Mouse (Mus musculus) kidney, adult 2 months (tissue): ENCODE measurements at regions not wholly inside any gene's neighbourhood (a gene's known extent, or its start where the extent isn't known, plus 50 kb on each side); places are given as distances from the start of the nearest gene placed in this dataset.

Experiments
- DNase-seq: peaks from one replicate; pipeline ENCODE4 v3.0.0; 2021
- H3K27ac ChIP-seq: fragments of 200-500 bp; 2 replicates; pipeline ENCODE4 v1.5.1; 2012; ENCODE audit warnings: low read depth, low read length, control low read depth, inconsistent platforms; ENCODE audit not compliant: insufficient read depth
- H3K27me3 ChIP-seq: fragments of 200-500 bp; replicated peaks from 2 replicates; pipeline ENCODE4 v1.6.1; 2012; ENCODE audit warnings: mild to moderate bottlenecking, moderate library complexity, low read length, inconsistent platforms; ENCODE audit not compliant: control insufficient read depth, insufficient read depth
- H3K36me3 ChIP-seq: fragments of 200-500 bp; 2 replicates; pipeline ENCODE4 v1.6.1; 2012; ENCODE audit warnings: mild to moderate bottlenecking, moderate library complexity, low read length, inconsistent platforms; ENCODE audit not compliant: control insufficient read depth, insufficient read depth
- H3K4me1 ChIP-seq: fragments of 200-500 bp; 2 replicates; pipeline ENCODE4 v1.6.1; 2011; ENCODE audit warnings: low read length; ENCODE audit not compliant: control insufficient read depth, insufficient read depth
- H3K4me3 ChIP-seq: fragments of 200-500 bp; 2 replicates; pipeline ENCODE4 v1.5.1; 2011; ENCODE audit warnings: mild to moderate bottlenecking, low read depth, low read length, control low read depth; ENCODE audit not compliant: insufficient read depth
- CTCF ChIP-seq: fragments of 200-500 bp; conservative IDR thresholded peaks from 2 replicates; pipeline ENCODE4 v1.5.1; 2011; ENCODE audit warnings: low read depth, mild to moderate bottlenecking, control low read depth, low read length, moderate library complexity, mixed read lengths; ENCODE audit not compliant: insufficient read depth, insufficient read length
- POLR2A ChIP-seq: fragments of 200-500 bp; IDR thresholded peaks from one replicate; pipeline ENCODE4 v1.6.1; 2011; ENCODE audit warnings: low read depth, low read length, control low read depth
- WGBS: fragments of 180-500 bp; shearing (Covaris S2); methylation state at CpG from one replicate; pipeline ENCODE4 v1.1.7; 2018; 5-methylcytosine and 5-hydroxymethylcytosine counted together

- H3K27ac ChIP-seq, result no peak overlapping the region
- no peak for DNase-seq
- no peaks in the 10 kb centered on the region for H3K27me3 ChIP-seq
- H3K4me1 ChIP-seq, result no peaks in the 10 kb centered on the region
- WGBS, result 75% methylated on average over 6 of the region's 6 CpGs
- H3K4me3 ChIP-seq, result no peak overlapping the region
- TF ChIP-seq POLR2A (no peak), CTCF (no peak)
- H3K36me3 ChIP-seq, result no peaks in the 10 kb centered on the region
Measured at GRCm38 (mm10) chr17:4785281-4785839, 208.8 kb upstream of the Arid1b start.

DNA sequence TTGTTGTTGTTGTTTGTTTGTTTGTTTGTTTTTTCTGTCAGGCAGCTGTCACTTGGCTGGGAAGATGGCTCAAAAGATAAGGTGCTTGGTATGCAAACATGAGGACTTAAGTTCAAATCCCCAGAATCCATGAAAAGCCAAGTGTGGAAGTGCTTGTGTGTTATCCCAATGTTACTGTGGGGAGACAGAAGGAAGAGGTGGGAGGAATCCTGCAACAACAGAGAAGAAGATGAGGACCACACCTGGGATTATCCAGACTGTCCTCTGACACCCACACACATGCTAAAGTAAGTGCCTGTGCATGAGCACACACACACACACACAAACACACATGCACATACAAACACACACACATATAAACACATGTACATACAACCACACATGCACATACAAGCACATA is 207.6 kb upstream of the Arid1b start:
- DNase-seq, result no peak
- Histone ChIP-seq H3K27ac (no peak overlapping the region), H3K36me3 (no peaks in the 10 kb centered on the region), H3K4me3 (no peak overlapping the region), H3K4me1 (no peaks in the 10 kb centered on the region), H3K27me3 (no peaks in the 10 kb centered on the region)
- TF ChIP-seq POLR2A (no peak), CTCF (no peak)

DNA sequence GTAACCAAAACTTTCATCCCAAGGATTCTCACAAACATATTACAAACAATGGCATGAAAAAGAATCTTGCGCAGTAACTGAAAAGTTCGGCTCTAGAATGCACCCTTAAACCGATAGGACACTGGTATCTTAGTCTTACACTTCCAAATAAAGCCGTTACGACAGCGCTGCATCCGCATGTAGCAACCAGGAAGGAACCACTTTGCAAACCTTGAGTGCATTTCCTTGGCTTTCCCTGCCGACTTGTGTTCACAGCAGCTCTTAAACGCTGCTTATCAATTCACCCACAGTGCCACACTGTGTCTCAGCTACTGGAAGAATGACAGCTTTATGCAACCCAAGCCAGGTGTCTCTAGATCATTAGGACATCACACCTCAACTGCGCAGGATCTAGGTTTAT is 202.3 kb upstream of the Arid1b start:
- Histone ChIP-seq H3K27me3 (no peaks in the 10 kb centered on the region), H3K27ac (no peak overlapping the region), H3K4me1 (no peaks in the 10 kb centered on the region), H3K4me3 (no peak overlapping the region), H3K36me3 (no peaks in the 10 kb centered on the region)
- WGBS, result 63% methylated on average over 10 of the region's 10 CpGs
- TF ChIP-seq CTCF, result no peak
- no peak for TF ChIP-seq POLR2A
- DNase-seq, result no peak

DNA sequence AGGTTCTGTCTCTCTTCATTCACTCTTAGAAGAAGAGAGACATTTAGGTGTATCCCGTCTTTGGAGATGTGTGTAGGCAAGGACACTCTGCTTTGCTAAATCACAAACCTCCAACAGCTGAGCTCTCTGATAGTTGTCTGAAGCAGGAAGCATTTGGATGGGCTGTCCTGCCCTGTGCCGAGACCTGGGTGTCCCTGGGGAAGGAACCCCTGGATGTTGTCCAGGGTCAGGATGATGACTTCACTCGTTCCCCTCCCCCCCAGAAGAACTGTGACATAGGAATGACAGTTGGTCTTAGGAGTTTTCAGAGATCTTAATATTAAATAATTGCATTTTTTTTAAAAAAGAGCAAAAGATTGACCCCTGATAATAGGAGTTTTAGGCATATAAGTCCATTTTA is 197.9 kb upstream of the Arid1b start:
- no peak for TF ChIP-seq POLR2A
- TF ChIP-seq CTCF, result no peak
- DNase-seq, result peak; percentile 21
- H3K27ac ChIP-seq, result no peak overlapping the region
- H3K36me3 ChIP-seq, result no peaks in the 10 kb centered on the region
- H3K4me3 ChIP-seq, result no peak overlapping the region
- no peaks in the 10 kb centered on the region for H3K4me1 ChIP-seq
- 59% methylated on average over 3 of the region's 3 CpGs for WGBS
- H3K27me3 ChIP-seq, result no peaks in the 10 kb centered on the region

GRCm38 (mm10) chr17:4804013-4804412 is 190.1 kb upstream of the Arid1b start:
- WGBS, result 82% methylated on average over 4 of the region's 4 CpGs
- Histone ChIP-seq H3K4me3 (no peak overlapping the region), H3K27me3 (no peaks in the 10 kb centered on the region), H3K4me1 (peaks cover 4% of the 10 kb centered on the region; the same call in 1 of the 2 replicates), H3K27ac (no peak overlapping the region), H3K36me3 (no peaks in the 10 kb centered on the region)
- DNase-seq, result no peak
- TF ChIP-seq POLR2A, result no peak
- no peak for TF ChIP-seq CTCF

GRCm38 (mm10) chr17:4806051-4806450 is 188.1 kb upstream of the Arid1b start:
- Histone ChIP-seq H3K36me3 (no peaks in the 10 kb centered on the region), H3K27ac (no peak overlapping the region), H3K27me3 (no peaks in the 10 kb centered on the region), H3K4me3 (no peak overlapping the region), H3K4me1 (peaks cover 4% of the 10 kb centered on the region; the same call in 1 of the 2 replicates)
- DNase-seq, result peak; percentile 57
- WGBS, result 40% methylated on average over 5 of the region's 5 CpGs
- no peak for TF ChIP-seq CTCF
- TF ChIP-seq POLR2A, result no peak

DNA sequence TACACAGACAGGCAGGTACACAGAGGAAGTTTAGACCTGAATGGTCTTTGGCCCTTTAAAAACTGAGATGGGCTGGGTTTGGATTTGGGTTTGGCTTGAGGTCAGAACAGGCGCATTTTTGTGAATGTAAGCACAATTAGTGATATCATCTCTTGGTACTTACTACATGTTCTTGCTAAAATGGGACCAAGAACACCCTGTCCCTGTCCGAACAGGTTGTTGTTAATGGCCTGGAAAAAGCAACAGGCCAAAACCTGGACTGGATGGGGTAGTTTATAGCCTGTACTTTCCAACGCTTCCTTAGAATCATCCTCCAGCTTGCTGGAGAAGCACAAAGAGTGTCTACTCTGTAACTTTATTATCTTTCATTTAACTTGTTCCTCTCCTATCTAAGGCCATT is 185.2 kb upstream of the Arid1b start:
- Histone ChIP-seq H3K4me3 (no peak overlapping the region), H3K27me3 (no peaks in the 10 kb centered on the region), H3K4me1 (peaks cover 4% of the 10 kb centered on the region; the same call in 1 of the 2 replicates), H3K27ac (no peak overlapping the region), H3K36me3 (no peaks in the 10 kb centered on the region)
- WGBS, result 51% methylated on average over 3 of the region's 3 CpGs
- DNase-seq, result peak; percentile 18
- TF ChIP-seq POLR2A (no peak), CTCF (no peak)

DNA sequence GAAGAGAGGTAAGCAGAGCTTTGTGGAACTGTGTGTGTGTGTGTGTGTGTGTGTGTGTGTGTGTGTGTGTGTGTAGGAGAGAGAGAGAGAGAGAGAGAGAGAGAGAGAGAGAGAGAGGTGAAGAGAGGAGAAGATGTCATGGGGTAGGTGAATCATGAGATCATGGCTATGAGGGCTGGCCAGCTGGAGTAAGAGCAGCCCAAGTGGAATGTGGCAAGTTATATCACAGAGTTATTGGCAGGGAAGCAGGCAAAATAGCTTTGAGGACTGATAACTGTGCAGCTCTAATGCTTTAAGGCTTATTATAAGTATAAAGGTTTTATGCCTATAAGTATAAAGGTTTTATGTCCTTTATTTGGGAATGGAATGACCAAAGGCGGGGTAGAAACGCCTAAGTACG is 180.9 kb upstream of the Arid1b start:
- 92% methylated on average over 3 of the region's 3 CpGs for WGBS
- Histone ChIP-seq H3K27me3 (no peaks in the 10 kb centered on the region), H3K4me3 (no peak overlapping the region), H3K27ac (no peak overlapping the region), H3K36me3 (no peaks in the 10 kb centered on the region), H3K4me1 (no peaks in the 10 kb centered on the region)
- no peak for TF ChIP-seq POLR2A
- no peak for TF ChIP-seq CTCF
- no peak for DNase-seq
